Mouse (Mus musculus) urinary bladder, adult 2 months (tissue): Measurements from ENCODE around the gene Cd247. TPM values are rescaled to one million over a fixed set of nuclear protein-coding genes. Genes with fewer than 3 reads are reported as not detected.

Source experiments
- DNase-seq: peaks from one replicate; pipeline ENCODE4 v3.0.0; 2022; ENCODE audit warnings: low spot score
- polyA plus RNA-seq: library from polyadenylated mRNA; depleted of rRNA; stranded (reverse); fragments of >200 nt; gene quantifications from 2 replicates; pipeline ENCODE4 v1.2.3, GENCODE M21; 2012

The Cd247 gene
- polyA plus RNA-seq, 1 experiment: 1.5 TPM

- no peak for DNase-seq
Observed at GRCm38 (mm10) chr1:165775518-165776294, 12.8 kb upstream of the Cd247 start.

GRCm38 (mm10) chr1:165779954-165780585 is 8.4 kb upstream of the Cd247 start:
- DNase-seq: no peak

- no peak for DNase-seq
Observed at GRCm38 (mm10) chr1:165780586-165781111, 7.8 kb upstream of the Cd247 start.

DNA sequence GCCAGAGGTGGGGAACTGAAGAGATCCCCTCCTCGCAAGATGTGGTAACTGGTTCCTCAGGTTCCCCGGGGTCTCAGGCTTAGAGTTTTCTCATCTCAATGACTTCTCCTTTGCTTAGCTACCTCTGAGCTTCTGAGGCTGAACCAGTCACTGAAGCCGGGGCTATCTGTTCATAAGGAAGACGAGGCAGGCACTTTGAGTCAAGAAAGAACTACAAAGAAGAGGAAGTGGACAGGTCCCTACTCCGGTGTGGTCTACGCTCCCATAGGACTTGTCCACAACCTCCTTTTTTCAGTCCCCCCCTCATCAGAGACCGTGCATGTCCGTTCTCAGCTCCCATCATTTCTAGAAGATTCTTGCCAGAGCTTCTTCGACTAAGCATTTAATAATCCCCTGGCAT is 7.1 kb upstream of the Cd247 start:
- DNase-seq: no peak

DNA sequence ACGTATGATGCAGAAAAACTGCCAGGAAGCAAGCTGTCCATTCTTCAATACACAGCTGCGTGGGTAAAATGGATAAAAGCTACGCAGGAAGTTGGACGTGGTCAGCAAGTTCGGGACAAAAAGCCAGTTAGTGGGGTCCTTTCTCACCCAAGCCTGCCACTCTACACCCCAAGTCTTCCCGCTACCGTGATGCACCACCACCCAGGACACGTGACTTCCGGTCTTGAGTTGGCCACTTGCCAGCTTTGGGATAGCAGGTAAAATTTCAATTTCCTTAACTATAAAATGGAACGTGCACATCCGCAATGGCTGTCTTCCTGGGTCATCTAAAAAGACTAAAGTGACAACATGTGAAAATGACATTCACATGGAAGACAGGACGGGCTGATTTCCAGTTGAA is 6.6 kb upstream of the Cd247 start:
- no peak for DNase-seq

GRCm38 (mm10) chr1:165786296-165786695 is 2.2 kb upstream of the Cd247 start:
- no peak for DNase-seq

DNA sequence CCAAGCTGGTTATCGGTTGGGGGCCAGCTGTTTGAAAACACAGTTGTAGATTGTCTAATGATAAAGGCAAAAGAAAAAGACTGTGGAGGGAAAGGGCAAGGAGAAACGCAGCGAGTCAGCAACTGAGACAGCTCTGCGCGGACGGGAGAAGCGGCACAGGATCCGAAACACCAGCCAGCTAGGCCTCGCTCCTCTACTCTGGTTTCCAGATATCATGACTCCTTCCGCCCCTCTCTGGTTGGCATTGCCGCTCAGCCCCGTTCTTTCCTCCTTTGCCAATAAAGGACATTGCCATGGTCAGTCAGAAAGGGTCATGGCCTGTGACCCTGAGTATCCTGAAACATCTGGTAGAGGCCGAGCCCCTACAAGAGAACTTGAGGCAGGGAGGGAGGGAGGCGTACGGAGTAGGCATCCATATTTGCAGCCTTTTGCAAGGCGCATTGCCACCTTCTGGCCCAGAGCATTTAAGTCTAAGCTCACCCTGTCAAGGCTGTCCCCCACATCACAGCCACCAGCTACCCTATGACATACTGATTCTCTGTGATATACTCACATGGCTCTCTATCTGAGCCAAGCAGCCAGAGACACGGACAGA is 682 bp downstream of the Cd247 start:
- no peak for DNase-seq

DNA sequence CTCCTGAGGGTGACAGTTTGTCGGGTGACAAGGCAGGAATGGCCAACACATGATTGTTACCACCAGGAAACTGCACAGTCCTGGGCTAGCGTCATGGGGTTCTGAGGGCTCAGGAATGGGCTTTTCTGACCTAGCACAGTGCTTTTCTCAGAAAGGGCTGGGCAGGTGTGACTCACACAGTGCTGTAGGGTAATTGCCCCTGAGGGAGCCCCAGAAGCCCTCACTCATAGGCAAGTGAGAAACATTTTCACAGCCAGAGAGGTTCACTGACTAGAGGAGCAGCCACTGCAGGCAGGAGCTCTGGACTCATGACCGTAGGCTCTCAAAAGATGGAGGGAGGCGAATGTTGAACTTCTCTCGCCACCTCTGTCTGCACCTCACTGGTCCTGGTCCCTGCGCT is 1.5 kb downstream of the Cd247 start:
- no peak for DNase-seq

DNA sequence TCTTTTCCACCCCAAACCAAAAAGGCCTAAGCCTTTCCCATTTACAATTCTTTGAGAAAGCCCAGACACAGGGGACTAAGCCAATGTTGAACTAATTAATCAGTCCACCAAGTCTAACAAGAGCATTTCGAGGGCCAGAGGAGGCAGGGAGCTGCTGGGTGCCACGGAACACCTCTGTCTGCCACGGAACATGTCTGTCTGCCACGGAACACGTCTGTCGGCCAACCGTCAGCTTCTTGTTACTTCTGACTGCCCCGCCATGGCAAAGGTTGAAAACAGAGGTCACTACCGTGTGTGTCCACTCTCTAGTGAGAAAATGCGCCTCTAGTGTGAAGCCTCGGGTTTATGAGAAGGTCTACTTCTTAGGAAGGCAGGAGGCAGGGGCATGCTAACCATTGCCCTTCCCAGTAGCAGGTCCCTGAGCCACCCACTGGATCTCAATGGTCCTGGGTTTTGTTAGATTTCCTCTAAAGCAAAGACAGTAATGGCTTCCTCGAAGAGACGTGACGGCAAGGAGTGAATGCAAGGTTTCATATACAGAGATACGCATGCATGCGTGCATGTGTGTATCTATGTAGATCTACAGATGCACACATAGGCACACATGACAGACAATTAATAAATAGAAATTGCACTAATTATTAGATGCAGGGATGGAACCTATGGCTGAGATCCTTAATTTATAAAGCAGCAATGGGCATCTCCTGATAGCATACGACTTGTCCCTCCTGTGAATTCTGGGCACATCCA is 2.2 kb downstream of the Cd247 start:
- DNase-seq: no peak

- no peak for DNase-seq
Observed at GRCm38 (mm10) chr1:165791411-165791810, 2.9 kb downstream of the Cd247 start.

GRCm38 (mm10) chr1:165801709-165802310 is 13.3 kb downstream of the Cd247 start:
- no peak for DNase-seq

- no peak for DNase-seq
Observed at GRCm38 (mm10) chr1:165803107-165803506, 14.6 kb downstream of the Cd247 start.

GRCm38 (mm10) chr1:165804133-165804532 is 15.7 kb downstream of the Cd247 start:
- no peak for DNase-seq

DNA sequence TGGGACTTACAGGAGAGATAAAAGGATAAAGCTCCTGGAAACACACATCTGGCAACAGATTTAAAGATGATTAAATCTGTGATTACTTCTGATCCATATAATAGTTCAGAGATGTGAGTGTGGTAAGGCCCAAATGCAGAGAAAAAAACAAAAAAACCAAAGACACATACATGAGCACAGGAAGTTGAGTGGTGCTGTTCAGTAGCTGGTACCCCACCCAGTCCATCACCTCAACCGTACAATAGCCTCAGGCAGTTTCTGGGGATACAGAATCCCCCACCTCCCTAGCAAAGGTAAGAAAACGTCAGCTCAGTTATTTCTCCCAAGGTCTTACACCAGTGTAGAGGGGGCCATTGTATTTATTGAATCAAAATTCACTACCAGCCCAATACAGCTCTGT is 22.2 kb downstream of the Cd247 start:
- DNase-seq: no peak

GRCm38 (mm10) chr1:165811170-165811569 is 22.7 kb downstream of the Cd247 start:
- DNase-seq: no peak

DNA sequence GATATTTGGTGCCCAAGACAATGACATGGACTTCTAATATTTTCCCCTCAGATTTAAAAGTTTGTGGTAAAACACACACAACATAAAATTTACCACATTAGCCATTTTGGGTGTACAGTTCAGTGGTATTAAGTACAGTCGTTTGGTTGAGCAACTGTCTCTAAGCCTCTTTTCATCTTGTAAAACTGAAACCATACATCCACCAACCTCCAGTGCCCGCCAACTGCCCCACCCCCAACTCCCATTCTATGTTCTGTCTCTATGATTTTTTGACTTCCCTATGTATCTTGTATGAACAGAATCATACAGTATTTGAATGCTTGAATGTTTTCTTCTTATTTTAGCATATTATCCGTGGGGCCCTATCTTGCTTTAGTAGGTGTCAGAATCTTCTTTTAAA is 24.3 kb downstream of the Cd247 start:
- DNase-seq: no peak

GRCm38 (mm10) chr1:165814116-165814515 is 25.6 kb downstream of the Cd247 start:
- DNase-seq: no peak

- no peak for DNase-seq
Observed at GRCm38 (mm10) chr1:165814521-165815278, 26.2 kb downstream of the Cd247 start.

GRCm38 (mm10) chr1:165816391-165816790 is 27.9 kb downstream of the Cd247 start:
- no peak for DNase-seq

- DNase-seq: no peak
Observed at GRCm38 (mm10) chr1:165817264-165817663, 28.8 kb downstream of the Cd247 start.
